Mouse (Mus musculus) c-Kit-positive CD71-positive TER-119-negative erythroid progenitor cells, embryonic 14.5 days (primary cell): ENCODE results near the gene Pth1r.
"Not testable (repeated sequence)": the region's sequence is repeated elsewhere in the genome, so short reads cannot be mapped to it uniquely, and the experiment has no call there.

Experiments used
- DNase-seq: peaks from one replicate; pipeline ENCODE4 v3.0.0-alpha.2; 2013; ENCODE audit warnings: low read depth

The Pth1r gene

GRCm38 (mm10) chr9:110713389-110713788, 33.6 kb downstream of the Pth1r start:
- DNase-seq: no peak

GRCm38 (mm10) chr9:110712545-110712944, 34.4 kb downstream of the Pth1r start:
- DNase-seq: no peak

- DNase-seq: no peak
These were observed 34.9 kb downstream of the Pth1r start for GRCm38 (mm10) chr9:110711996-110712395.

GRCm38 (mm10) chr9:110711532-110711931, 35.4 kb downstream of the Pth1r start:
- no peak for DNase-seq

- peak; percentile 65 for DNase-seq
These were observed 37.2 kb downstream of the Pth1r start for GRCm38 (mm10) chr9:110709640-110710258.

GRCm38 (mm10) chr9:110706784-110707183, 40.2 kb downstream of the Pth1r start:
- DNase-seq: no peak

- no peak for DNase-seq
These were observed 43.0 kb downstream of the Pth1r start for GRCm38 (mm10) chr9:110703951-110704350.

GRCm38 (mm10) chr9:110702848-110703247, 44.1 kb downstream of the Pth1r start:
- DNase-seq: no peak

- no peak for DNase-seq
These were observed 45.6 kb downstream of the Pth1r start for GRCm38 (mm10) chr9:110701114-110702032.

GRCm38 (mm10) chr9:110699574-110699973, 47.4 kb downstream of the Pth1r start:
- DNase-seq: peak; percentile 25

GRCm38 (mm10) chr9:110697465-110697864, 49.5 kb downstream of the Pth1r start:
- no peak for DNase-seq

GRCm38 (mm10) chr9:110696427-110696826, 50.5 kb downstream of the Pth1r start:
- no peak for DNase-seq

GRCm38 (mm10) chr9:110695165-110695755, 51.7 kb downstream of the Pth1r start:
- DNase-seq: no peak

GRCm38 (mm10) chr9:110689261-110689779, 57.6 kb downstream of the Pth1r start:
- no peak for DNase-seq

- no peak for DNase-seq
These were observed 59.1 kb downstream of the Pth1r start for GRCm38 (mm10) chr9:110687846-110688245.

- no peak for DNase-seq
These were observed 59.9 kb downstream of the Pth1r start for GRCm38 (mm10) chr9:110687061-110687460.

GRCm38 (mm10) chr9:110686472-110686871, 60.5 kb downstream of the Pth1r start:
- DNase-seq: no peak

- no peak for DNase-seq
These were observed 61.4 kb downstream of the Pth1r start for GRCm38 (mm10) chr9:110685591-110685990.

- no peak for DNase-seq
These were observed 61.8 kb downstream of the Pth1r start for GRCm38 (mm10) chr9:110685187-110685586.

GRCm38 (mm10) chr9:110684100-110684831, 62.7 kb downstream of the Pth1r start:
- no peak for DNase-seq

GRCm38 (mm10) chr9:110683574-110684099, 63.3 kb downstream of the Pth1r start:
- DNase-seq: no peak

GRCm38 (mm10) chr9:110682697-110683096, 64.2 kb downstream of the Pth1r start:
- DNase-seq: not testable (repeated sequence)
